Mouse (Mus musculus): ENCODE results near the gene Hyou1. TPM values are rescaled to one million over a fixed set of nuclear protein-coding genes. Genes with fewer than 3 reads are reported as not detected.
"Not testable (repeated sequence)": the region's sequence is repeated elsewhere in the genome, so short reads cannot be mapped to it uniquely, and the experiment has no call there.

The Hyou1 gene
- polyA plus RNA-seq, 1 experiment from 2014 or later, result 17.8 TPM

DNA sequence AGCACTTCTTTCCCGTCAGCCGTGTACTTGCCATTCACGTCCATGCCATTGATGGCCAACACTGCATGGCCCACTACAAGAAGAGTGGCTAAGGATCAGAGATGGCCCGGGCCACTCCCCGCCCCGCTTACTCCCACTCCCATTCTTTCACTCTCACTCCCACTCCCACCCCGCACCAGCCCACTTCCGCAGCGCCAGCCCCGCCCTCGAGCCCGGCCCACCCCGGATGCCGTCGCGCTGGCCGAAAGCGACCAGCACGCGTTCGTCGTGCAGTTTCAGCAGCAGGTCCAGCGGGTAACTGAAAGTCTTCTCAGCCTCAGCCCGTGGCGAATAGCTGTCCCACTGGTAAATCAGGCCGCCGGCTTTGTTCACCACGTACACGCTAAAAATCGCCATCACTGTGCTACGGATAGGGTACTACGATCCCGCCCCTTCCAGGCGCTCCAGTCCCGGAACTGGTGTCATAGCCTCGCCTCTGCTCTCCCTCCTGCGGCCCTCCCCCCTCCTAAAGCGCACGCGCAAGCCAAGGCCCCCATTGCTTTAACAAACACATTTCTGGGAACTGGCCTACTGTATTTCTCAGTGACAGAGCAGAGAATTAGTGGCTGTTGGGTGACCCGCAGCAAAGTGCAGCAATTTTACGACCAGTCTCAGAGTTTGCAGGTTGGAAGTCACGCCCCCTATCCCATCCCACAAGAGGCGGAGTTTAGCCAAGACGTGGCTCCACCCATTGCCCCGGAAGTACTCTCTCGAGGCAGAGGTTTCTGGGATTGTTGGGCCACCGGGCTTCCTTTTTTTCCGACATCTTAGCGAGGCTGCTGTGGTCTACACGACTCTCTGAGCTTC is 27.8 kb downstream of the Hyou1 start, which contains the start of the genes Rps25 and Trappc4:
Gene Rps25 (plus strand): TSS at position 234 of the 846 bp plus-strand sequence.
Gene Trappc4 (minus strand): TSS at position 695 of the 846 bp plus-strand sequence.
- H3K9ac ChIP-seq (ENCODE audit: low read length), result peak within 1 kb of the TSS; percentile 80
- peak; percentile 97 for ATAC-seq
- under 1% methylated on average over 50 of the region's 51 CpGs for WGBS

DNA sequence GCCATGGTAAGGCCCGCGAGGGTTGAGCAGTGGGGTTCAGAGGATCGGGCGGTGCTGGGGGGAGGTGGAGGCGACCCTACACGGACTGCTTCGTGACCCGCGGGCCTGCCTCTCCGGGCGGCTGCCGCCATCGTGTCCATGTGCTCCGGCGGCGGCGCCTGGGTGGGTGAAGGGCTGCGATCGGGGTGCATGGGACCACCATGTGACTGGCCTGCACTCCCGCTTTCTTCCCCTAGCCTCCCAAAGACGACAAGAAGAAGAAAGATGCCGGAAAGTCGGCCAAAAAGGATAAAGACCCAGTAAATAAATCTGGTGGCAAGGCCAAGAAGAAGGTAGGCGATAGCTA is 28.4 kb downstream of the Hyou1 start:
- under 1% methylated on average over 24 of the region's 24 CpGs for WGBS
- H3K36me3 ChIP-seq (ENCODE audit: control insufficient read depth, insufficient read depth, low read length), result peaks cover 67% of the 10 kb centered on the region
- ATAC-seq, result no peak

More for the DNA sequence above, 27.8 kb downstream of the Hyou1 start, which contains the start of the genes Rps25 and Trappc4:
- Histone ChIP-seq H3K36me3 (ENCODE audit: control insufficient read depth, insufficient read depth, low read length) (peaks cover 67% of the 10 kb centered on the region), H3K9me3 (replicated peaks; ENCODE audit: control insufficient read depth, low read length) (no peaks in the 10 kb centered on the region), H3K4me1 (ENCODE audit: control insufficient read depth, insufficient read depth, low read length) (peaks cover 10% of the 10 kb centered on the region), H3K4me2 (ENCODE audit: low read length) (peak within 1 kb of the TSS; percentile 76), H3K4me3 (ENCODE audit: low read depth, low read length) (peak within 1 kb of the TSS; percentile 81), H3K27me3 (replicated peaks; ENCODE audit: control insufficient read depth, insufficient read depth, low read length) (no peaks in the 10 kb centered on the region), H3K27ac (ENCODE audit: low read depth, low read length) (peak within 1 kb of the TSS; percentile 95)
- DNase-seq (ENCODE audit: low spot score), result peak; percentile 98

DNA sequence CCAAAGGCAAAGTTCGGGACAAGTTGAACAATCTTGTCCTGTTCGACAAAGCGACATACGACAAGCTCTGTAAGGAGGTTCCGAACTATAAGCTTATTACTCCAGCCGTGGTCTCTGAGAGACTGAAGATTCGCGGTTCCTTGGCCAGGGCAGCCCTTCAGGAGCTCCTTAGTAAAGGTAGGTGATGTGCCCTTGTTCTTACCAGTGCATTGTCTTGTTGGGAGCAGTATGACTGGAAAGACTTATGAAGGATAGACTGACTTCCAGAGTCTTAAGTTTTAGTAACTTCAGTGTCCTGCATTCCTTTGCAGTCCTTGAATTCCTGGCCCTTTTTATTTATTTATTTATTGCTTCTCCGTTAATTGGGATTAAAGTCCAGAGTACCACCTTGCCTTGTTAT is 29.4 kb downstream of the Hyou1 start:
- not testable (repeated sequence) for H3K4me1 ChIP-seq (ENCODE audit: control insufficient read depth, insufficient read depth, low read length); DNase-seq (ENCODE audit: low spot score); H3K9ac ChIP-seq (ENCODE audit: low read length); H3K9me3 ChIP-seq (replicated peaks; ENCODE audit: control insufficient read depth, low read length); H3K27me3 ChIP-seq (replicated peaks; ENCODE audit: control insufficient read depth, insufficient read depth, low read length); H3K27ac ChIP-seq (ENCODE audit: low read depth, low read length); ATAC-seq
- WGBS, result 79% methylated on average over 9 of the region's 9 CpGs
- Histone ChIP-seq H3K4me3 (ENCODE audit: low read depth, low read length) (peak overlapping the region; percentile 81), H3K36me3 (ENCODE audit: control insufficient read depth, insufficient read depth, low read length) (peaks cover 67% of the 10 kb centered on the region), H3K4me2 (ENCODE audit: low read length) (peak overlapping the region; percentile 76)

More for the DNA sequence above, 28.4 kb downstream of the Hyou1 start:
- no peaks in the 10 kb centered on the region for H3K9me3 ChIP-seq (replicated peaks; ENCODE audit: control insufficient read depth, low read length)
- H3K4me1 ChIP-seq (ENCODE audit: control insufficient read depth, insufficient read depth, low read length), result peaks cover 10% of the 10 kb centered on the region
- peak overlapping the region; percentile 63; the same call in 1 of the 2 replicates for H3K27ac ChIP-seq (ENCODE audit: low read depth, low read length)
- DNase-seq (ENCODE audit: low spot score), result no peak
- peak overlapping the region; percentile 80 for H3K9ac ChIP-seq (ENCODE audit: low read length)
- H3K4me2 ChIP-seq (ENCODE audit: low read length), result peak overlapping the region; percentile 76
- no peaks in the 10 kb centered on the region for H3K27me3 ChIP-seq (replicated peaks; ENCODE audit: control insufficient read depth, insufficient read depth, low read length)
- H3K4me3 ChIP-seq (ENCODE audit: low read depth, low read length), result peak overlapping the region; percentile 81

DNA sequence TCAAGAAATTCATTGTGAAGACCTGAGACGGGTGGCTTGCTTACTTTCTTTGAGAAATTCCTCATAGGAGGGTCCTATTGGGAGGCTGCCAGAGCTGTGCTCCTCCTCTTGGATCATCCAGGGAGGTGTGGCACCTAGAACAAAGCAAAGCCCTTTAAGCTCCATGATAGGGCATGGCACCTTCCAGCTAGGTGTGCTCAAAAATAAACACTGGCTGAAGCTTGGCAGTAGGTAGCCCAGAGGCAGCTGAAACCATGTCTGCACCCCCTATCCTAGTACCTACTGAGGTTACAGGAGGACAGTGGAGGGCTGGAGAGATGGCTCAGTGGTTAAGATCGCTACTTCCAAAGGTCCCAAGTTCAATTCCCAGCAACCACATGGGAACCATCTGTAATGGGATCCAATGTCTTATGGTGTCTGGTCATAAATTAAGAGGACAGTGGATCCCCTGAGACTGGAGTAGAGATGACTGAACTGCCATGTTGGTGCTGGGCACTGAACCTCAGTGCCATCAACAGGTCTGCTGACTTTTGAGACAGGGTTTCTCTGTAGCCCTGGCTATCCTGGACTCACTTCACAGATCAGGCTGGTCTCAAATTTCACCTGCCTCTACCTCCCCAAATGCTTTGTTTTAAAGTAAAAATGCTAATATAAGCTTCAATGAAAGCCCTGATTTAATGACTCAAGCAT is 31.5 kb downstream of the Hyou1 start:
- Histone ChIP-seq H3K27ac (ENCODE audit: low read depth, low read length) (no peak overlapping the region), H3K4me2 (ENCODE audit: low read length) (no peak overlapping the region), H3K27me3 (replicated peaks; ENCODE audit: control insufficient read depth, insufficient read depth, low read length) (no peaks in the 10 kb centered on the region), H3K9me3 (replicated peaks; ENCODE audit: control insufficient read depth, low read length) (no peaks in the 10 kb centered on the region), H3K4me3 (ENCODE audit: low read depth, low read length) (no peak overlapping the region), H3K36me3 (ENCODE audit: control insufficient read depth, insufficient read depth, low read length) (peaks cover 59% of the 10 kb centered on the region), H3K9ac (ENCODE audit: low read length) (no peak overlapping the region), H3K4me1 (ENCODE audit: control insufficient read depth, insufficient read depth, low read length) (peaks cover 10% of the 10 kb centered on the region)
- DNase-seq (ENCODE audit: low spot score) (no peak), ATAC-seq (no peak)
- 75% methylated on average over 2 of the region's 2 CpGs for WGBS

DNA sequence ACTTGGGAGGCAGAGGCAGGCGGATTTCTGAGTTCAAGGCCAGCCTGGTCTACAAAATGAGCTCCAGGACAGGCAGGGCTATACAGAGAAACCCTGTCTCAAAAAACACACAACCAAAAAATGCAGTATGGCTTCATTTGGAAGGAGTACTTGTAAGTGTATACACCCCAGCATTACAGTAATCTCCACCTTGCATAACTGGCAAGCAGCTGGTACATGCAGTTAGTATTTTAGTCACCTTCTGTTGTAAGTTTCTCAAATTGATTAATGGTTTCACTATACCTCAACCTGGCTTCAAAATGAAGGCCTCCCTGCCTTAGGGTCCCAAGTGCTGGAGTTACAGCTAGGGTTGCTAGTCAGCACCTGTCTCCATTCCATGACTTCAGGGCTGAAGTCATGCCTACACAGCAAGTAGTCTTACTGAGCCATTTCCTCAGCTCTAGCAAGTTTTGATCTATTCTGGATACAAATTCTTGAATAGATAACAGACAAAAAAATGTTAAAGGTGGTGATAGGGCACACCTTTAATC is 32.4 kb downstream of the Hyou1 start:
- Histone ChIP-seq H3K4me2 (ENCODE audit: low read length) (no peak overlapping the region), H3K4me1 (ENCODE audit: control insufficient read depth, insufficient read depth, low read length) (peaks cover 7% of the 10 kb centered on the region), H3K27ac (ENCODE audit: low read depth, low read length) (no peak overlapping the region), H3K27me3 (replicated peaks; ENCODE audit: control insufficient read depth, insufficient read depth, low read length) (no peaks in the 10 kb centered on the region), H3K9me3 (replicated peaks; ENCODE audit: control insufficient read depth, low read length) (no peaks in the 10 kb centered on the region), H3K4me3 (ENCODE audit: low read depth, low read length) (no peak overlapping the region), H3K9ac (ENCODE audit: low read length) (no peak overlapping the region), H3K36me3 (ENCODE audit: control insufficient read depth, insufficient read depth, low read length) (peaks cover 59% of the 10 kb centered on the region)
- WGBS, result 94% methylated on average over 1 of the region's 1 CpGs
- ATAC-seq (no peak), DNase-seq (ENCODE audit: low spot score) (no peak)

DNA sequence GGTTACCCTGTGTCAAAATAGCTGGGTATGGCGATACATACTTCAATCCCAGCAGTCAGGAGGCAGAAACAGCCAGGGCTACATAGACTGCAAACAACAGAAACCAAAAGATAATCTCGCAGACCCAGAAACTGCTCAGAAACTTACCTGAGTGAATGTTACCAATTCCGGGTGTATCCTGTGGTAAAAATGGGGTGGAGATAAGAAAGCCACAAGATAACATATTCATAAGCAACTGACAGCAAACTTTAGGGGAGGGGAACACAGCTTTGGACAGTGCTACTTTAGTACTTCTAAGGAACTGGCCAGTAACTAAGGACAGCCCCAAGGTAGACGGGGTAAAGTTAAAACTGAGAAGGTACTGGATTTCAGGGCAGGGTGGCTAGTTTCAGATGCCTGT is 33.0 kb downstream of the Hyou1 start:
- ATAC-seq (no peak), DNase-seq (ENCODE audit: low spot score) (no peak)
- Histone ChIP-seq H3K36me3 (ENCODE audit: control insufficient read depth, insufficient read depth, low read length) (peaks cover 59% of the 10 kb centered on the region), H3K4me2 (ENCODE audit: low read length) (no peak overlapping the region), H3K27ac (ENCODE audit: low read depth, low read length) (no peak overlapping the region), H3K9ac (ENCODE audit: low read length) (no peak overlapping the region), H3K4me1 (ENCODE audit: control insufficient read depth, insufficient read depth, low read length) (peaks cover 11% of the 10 kb centered on the region), H3K9me3 (replicated peaks; ENCODE audit: control insufficient read depth, low read length) (no peaks in the 10 kb centered on the region), H3K4me3 (ENCODE audit: low read depth, low read length) (no peak overlapping the region), H3K27me3 (replicated peaks; ENCODE audit: control insufficient read depth, insufficient read depth, low read length) (no peaks in the 10 kb centered on the region)
- 88% methylated on average over 4 of the region's 4 CpGs for WGBS

DNA sequence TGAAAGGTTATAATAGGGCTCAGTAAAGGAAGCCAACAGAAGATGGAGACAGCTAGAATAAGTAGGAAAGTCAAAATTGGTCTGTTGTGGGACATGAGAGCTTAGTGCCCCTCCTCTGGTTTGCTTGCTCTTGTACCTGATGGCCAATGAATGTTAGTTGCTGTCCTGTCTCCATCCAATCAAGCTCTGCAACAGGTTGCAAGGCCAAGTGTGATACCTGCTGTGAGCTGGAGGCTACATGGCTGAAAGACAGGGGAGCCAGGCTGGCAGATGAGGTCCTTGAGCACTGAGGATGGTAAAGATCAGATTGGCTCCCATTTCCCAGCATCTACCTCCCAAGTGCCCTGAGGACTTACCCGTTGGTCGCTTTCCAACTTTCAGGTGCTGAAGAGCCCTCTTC is 33.5 kb downstream of the Hyou1 start:
- 93% methylated on average over 2 of the region's 2 CpGs for WGBS
- ATAC-seq (no peak), DNase-seq (ENCODE audit: low spot score) (no peak)
- H3K36me3 ChIP-seq (ENCODE audit: control insufficient read depth, insufficient read depth, low read length), result peaks cover 59% of the 10 kb centered on the region
- no peaks in the 10 kb centered on the region for H3K27me3 ChIP-seq (replicated peaks; ENCODE audit: control insufficient read depth, insufficient read depth, low read length)
- no peak overlapping the region for H3K27ac ChIP-seq (ENCODE audit: low read depth, low read length)
- peaks cover 13% of the 10 kb centered on the region for H3K4me1 ChIP-seq (ENCODE audit: control insufficient read depth, insufficient read depth, low read length)
- no peak overlapping the region for H3K4me3 ChIP-seq (ENCODE audit: low read depth, low read length)
- no peak overlapping the region for H3K4me2 ChIP-seq (ENCODE audit: low read length)
- H3K9ac ChIP-seq (ENCODE audit: low read length), result no peak overlapping the region
- no peaks in the 10 kb centered on the region for H3K9me3 ChIP-seq (replicated peaks; ENCODE audit: control insufficient read depth, low read length)

DNA sequence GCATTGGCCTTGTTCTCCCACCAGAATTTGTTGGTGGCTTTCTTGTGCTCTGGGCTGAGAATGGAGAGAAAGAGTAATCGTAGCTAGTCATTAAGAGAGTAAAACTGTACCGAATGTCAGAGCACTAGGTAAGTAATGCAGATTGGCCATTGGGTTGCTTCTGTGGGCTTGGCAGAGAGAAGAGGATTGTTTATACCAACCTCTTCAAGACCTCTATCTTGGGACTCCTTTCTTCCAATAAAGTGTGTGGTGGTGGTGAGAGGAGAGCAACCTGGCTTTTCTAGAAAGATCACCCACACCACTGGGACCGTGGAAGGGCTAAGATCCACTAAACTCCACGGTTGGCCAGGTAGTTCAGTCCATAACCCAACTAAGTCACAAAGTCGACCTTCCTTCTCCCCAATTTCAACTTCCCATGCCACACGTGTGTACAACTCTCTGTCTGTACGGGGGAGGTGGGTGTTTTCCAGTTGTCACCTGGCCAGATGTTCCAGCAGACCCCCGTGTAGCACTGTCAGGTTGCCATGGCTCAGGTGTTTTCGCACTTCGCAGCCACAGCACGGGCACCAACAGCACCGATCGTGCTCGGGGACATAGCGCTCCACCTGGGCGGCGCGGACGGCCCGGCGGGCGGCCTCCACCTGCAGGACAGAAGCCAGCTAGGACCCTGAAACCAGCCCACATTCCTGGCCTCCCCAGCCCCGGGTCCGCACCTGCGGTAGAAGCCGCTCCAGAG is 38.0 kb downstream of the Hyou1 start:
- no peak overlapping the region for H3K27ac ChIP-seq (ENCODE audit: low read depth, low read length)
- ATAC-seq (no peak), DNase-seq (ENCODE audit: low spot score) (no peak)
- H3K27me3 ChIP-seq (replicated peaks; ENCODE audit: control insufficient read depth, insufficient read depth, low read length), result no peaks in the 10 kb centered on the region
- H3K36me3 ChIP-seq (ENCODE audit: control insufficient read depth, insufficient read depth, low read length), result peaks cover 24% of the 10 kb centered on the region
- H3K4me3 ChIP-seq (ENCODE audit: low read depth, low read length), result peak overlapping the region; percentile 72
- H3K4me2 ChIP-seq (ENCODE audit: low read length), result peak overlapping the region; percentile 94
- H3K4me1 ChIP-seq (ENCODE audit: control insufficient read depth, insufficient read depth, low read length), result peaks cover 6% of the 10 kb centered on the region
- WGBS, result 9% methylated on average over 26 of the region's 26 CpGs
- H3K9ac ChIP-seq (ENCODE audit: low read length), result peak overlapping the region; percentile 84
- H3K9me3 ChIP-seq (replicated peaks; ENCODE audit: control insufficient read depth, low read length), result no peaks in the 10 kb centered on the region; the same call in 1 of the 2 replicates

Measured in forebrain, embryonic 14.5 days (tissue).